Mouse (Mus musculus) cerebellum, adult 9-11 months (tissue): ENCODE data around the gene Map3k9.

Experiments
- DNase-seq: peaks from one replicate; pipeline ENCODE4 v3.0.0; 2022

Gene Map3k9

DNA sequence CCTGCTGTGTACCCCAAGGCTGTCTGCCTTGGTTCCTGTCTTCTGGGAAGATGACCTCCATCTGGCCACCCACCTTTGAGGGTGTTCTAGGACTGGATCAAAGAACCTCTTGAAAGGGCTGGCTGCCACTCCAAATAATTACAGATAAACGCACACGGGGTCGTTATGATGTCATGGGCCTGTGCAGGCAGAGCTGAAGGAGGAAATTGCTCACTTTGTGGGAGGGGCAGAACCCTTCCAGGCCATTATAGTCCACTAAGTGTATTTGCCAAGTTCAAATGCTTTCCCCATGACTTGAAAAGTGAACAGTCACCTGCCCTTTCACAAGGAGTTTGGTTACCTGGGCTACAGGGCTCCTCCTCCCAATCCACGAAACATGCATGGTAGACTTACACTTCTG, 83.0 kb downstream of the Map3k9 start:
- DNase-seq: peak; percentile 21

DNA sequence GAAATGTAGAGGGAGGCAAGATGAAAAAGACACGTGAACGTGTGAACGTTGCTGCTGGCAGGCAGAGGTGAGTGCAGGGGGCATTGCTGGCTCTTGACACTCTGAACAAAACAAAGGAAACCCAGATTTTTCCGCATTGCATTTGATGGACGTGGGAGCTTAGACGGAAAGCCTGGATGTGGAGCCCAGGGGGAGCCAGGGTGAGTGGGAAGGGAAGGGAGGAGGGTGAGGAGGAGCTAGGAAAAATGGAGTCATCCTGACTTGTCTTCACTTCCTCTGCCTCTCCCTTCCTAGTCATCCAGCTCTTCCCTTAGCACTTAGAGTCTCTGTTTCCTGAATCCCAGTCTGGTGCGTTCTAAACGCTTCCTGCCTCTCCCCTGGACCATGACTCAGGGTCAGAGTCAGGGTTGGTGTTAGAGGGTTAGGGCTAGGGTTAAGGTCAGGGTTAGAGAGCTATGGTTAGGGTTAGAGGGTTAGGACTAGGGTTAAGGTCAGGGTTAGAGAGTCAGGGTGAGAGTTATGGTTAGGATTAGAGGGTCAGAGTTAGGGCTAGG, 89.7 kb downstream of the Map3k9 start:
- DNase-seq: no peak

DNA sequence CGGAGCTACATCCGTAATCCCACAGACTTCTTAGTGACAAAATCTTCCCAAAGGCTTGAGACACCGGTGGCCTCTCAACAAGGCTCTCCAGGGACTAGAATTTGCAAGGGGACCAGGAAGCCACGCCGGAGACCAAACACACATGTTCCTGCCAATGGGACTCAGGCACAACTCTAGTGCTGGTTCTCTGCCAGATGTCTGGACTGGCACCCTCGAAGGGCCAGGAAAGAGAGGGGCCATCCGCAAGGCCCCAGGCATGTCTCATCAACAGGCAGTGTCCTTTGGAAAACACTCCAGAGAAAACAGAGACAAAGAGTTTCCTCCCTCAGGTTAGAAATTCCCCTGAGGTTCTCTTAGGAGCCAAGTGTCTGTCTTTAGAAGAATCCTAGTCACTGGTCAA, 90.2 kb downstream of the Map3k9 start:
- no peak for DNase-seq

DNA sequence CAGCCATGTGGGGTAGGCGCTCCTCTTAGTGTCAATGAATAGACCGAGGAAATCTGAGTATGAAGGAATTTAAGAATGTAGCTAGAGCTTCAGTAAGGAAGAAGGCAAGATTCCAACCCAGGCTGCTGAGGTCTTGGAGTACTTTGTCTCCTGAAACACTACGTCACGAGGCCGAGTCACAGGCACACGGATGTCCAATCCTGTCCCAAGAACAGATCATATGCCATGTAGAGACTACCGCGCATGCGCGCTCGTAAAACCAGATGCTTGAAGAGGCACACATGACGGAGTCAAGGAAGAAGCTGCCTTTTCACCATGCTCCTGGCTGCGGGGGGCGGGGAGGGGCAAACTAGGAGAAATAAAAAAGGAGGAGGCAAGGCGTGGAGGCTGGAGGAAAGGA, 90.9 kb downstream of the Map3k9 start:
- DNase-seq: no peak

DNA sequence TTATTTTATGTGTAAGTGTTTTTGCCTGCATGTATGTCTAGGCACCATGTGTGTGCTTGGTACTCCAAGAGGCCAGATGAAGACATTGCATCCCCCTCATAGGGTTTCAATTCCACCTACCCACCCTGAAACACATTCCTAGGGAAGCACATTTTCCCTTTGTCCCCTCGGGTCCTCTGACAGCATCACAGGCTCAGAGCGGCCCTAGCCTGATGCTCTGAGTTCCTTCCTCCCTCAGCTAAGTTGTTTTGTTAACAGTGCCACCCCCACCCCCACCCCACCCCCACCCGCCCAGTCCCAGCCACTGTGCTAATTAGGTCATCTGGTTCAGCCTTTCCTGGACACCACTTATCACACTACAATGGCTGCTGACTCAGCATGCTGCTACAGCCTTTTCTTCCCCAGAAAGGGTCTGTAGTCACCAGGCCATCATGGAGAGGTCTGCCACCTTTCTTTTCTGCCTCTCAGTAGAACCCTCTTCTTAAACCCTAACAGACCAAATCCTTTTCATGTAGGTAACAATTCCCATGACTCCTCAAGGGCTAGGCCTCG, 91.4 kb downstream of the Map3k9 start:
- DNase-seq: no peak

DNA sequence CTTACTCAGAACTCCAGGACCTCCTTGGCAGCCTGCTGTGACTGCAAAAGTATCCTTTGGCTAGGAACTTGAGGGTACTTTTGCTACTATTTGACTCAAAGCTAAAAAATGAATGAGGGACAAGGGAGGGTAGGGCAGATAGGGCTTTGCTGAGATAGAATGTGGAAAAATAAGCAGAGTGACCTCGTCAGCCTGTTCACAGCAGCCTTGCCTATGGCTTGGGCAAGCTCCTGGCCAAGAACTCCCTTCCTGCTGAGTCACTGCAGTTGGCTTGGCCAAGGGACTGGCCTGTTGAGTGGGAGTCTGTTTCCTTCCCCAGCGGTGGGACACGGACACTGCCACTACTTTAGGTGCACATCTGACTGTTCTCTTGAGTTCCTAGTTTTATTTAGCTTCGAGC, 92.4 kb downstream of the Map3k9 start:
- DNase-seq: no peak

DNA sequence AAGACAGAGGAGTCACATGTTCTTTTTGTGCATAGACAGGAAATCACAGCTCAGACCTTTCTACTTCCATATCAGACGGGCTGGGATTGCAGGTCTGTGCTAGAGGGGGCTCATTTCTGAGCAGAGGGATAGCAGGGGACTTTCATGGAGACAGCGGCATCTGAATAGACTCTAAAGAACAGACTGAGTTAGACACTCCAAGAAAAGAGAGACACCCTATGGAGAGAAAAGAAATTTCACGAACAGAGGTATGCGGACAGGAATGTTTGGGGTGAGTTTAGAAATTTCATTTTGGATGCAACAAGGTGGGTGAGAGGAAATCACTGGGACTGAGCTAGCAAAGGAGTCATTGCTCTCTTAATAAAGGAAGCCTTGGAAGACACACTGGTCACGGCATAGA, 93.1 kb downstream of the Map3k9 start:
- no peak for DNase-seq

DNA sequence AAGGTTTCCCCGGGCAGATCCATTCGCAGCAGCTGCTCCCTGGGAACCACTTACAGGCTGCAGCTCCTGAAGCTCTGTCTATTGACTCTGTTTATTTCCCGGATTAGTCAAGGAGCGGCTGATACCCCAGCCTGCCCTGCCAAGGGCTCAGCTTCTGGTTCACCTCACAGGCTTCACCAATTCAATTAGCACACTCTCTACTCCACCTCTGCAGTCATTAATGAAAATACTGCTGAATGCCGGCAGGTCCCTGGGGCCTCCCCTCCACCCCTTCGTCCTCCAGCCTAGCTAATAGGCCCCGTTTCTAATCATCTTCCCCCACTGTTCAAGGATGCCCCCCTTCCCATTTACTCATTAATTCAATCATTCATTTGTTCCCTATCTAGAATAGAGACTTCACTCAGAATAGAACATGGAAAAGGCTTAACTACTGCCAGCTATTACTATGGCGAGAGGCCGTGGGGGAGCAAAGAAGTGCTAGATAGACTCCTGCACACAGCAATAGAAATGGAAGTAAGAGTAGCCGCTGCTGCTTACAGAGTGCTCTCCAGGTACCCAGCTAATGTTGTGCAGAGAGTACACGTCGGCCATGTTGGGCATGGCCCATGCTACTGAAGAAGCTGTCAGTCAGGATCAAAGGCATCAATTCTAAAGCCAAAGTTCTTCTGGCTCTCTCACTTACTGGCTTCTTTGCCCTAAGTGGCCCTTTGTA, 94.4 kb downstream of the Map3k9 start:
- no peak for DNase-seq

DNA sequence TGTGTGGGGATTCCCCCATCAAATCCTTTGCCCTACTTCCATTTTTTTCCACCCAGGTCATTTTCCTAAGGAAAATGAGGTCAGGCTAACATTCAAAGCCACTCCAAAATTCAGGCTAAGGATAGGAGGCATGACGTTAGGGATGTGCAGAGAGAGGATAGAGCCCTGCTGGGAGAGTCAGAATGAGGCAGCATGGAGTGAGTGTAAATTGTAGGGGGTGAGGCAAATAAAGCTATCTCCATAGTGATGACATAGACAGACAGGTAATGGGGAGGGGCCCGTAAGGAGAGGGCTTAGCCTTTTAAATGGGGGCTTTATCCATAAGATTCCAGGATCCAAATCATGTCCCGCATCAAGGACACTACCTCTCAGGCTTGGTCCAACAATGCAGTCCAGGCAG, 95.0 kb downstream of the Map3k9 start:
- DNase-seq: no peak

DNA sequence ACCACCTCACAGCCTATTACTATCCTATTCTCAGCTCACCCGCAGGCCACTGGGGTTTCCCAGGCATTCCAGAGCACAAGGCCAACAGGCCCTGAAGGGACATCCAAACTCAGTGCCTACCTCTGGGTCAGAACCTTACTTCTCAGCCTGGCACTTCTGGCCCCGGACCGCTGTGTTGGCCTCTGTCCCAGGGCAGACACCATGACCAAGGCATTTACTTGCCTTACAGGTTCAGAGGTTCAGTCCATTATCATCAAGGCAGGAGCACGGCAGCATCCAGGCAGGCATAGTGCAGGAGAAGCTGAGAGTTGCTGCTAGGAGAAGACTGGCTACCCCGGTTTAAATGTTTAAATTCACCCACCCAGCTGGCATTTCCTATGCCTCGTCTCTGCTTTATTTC, 96.9 kb downstream of the Map3k9 start:
- no peak for DNase-seq

DNA sequence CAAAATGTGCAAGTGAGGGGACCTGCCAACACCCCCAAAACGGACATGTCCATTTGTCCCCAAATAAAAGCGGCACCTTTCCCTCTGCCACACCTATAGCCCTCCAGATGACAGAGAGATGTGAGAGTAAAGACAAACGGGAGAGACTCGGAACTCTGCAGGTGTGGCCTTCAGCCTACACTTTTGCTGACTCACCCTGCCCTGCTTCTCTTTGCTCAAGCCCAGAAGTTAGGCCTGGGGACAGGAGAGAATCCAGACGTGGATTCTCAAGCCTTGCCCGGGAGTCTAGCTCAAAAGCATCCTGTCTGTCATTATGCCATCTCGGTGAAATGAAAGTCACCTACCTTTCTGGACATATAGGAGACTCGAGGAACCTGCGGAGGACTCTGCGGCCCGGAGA, 97.6 kb downstream of the Map3k9 start:
- DNase-seq: no peak

DNA sequence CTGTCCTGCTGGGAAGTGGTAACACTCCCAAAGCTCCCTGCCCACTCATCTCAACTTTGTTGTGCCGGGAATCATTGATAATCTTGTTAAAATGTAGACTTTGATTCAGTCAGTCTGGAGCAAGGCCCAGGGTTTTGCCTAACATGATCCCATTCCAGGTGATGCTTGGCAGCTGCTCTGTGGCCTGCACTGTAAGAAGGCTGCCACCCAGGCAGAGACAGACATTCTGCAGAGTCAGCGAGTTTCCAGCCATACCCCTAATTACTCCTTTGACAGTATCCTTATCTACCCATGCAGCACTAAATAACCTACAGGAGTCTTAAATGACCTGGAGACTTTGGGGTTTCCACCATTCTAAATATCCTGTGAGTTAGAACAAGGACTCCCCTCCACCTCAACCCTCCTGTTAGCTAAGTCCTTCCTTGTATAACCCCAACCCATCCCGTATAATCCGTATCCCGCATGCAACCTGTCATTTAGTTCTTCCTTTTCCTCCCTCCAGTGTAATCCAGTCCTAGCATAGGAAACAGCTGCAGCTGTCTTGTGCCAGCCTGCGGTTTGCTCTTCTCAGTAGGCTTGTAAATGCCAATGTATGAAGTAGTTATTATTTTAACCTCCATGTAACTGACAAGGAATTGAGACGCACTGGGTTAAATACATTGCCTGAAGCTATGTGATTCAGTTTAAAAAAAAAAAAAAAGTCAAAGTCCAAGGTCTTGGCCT, 101.0 kb downstream of the Map3k9 start:
- no peak for DNase-seq

DNA sequence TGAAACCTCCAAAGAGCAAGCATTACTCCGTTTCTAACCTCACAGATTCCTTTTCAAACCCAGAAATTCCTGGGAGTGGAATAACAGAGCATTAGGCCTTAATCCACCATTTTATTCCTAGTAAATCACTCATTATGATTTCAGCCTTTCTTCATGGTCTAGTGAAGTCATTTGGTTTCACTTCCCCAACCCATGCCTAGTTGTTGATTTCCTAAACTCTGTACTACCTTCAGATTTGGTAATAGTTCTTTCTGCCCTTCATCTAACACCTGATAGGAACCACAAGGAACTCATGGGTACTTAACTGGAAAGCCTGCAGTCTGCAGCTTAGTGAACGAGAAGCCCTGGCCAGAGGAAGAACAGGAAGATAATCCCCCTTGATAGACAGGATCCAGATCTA, 105.4 kb downstream of the Map3k9 start:
- no peak for DNase-seq
